Mouse (Mus musculus) ovary, adult 18-20 months (tissue): ENCODE results near the gene Bsdc1.

Experiments
- DNase-seq: peaks from one replicate; pipeline ENCODE4 v3.0.0; 2022; ENCODE audit warnings: low spot score, mixed read lengths

Gene Bsdc1

DNA sequence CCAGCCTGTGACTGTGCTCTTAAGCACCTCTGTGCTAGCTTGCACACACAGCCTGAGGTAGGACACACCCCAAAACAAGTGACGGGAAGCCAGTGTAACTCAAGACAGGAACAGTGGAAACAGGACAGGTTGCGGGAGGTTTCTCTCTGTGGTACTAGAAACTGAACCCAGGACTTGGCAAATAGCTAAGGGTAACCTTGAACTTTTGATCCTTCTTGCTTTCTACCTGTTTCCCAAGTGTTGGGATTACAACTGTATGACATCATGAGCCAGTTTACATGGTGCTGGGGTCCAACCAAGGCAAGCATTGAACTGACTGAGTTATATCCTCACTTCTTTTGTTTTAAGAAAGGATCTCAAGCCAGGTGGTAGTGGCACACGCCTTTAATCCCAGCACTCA lies 18.5 kb downstream of the Bsdc1 start:
- no peak for DNase-seq

- DNase-seq = no peak
Observed at GRCm38 (mm10) chr4:129481090-129481489, 19.7 kb downstream of the Bsdc1 start.

- no peak for DNase-seq
Observed at GRCm38 (mm10) chr4:129490972-129491880, 29.8 kb downstream of the Bsdc1 start, which contains the start of the genes Tssk3 and Fam229a. Tssk3 (minus strand) TSS chr4:129491022. Fam229a (plus strand) TSS chr4:129491190.

- DNase-seq = no peak
Observed at GRCm38 (mm10) chr4:129494681-129495080, 33.3 kb downstream of the Bsdc1 start.

DNA sequence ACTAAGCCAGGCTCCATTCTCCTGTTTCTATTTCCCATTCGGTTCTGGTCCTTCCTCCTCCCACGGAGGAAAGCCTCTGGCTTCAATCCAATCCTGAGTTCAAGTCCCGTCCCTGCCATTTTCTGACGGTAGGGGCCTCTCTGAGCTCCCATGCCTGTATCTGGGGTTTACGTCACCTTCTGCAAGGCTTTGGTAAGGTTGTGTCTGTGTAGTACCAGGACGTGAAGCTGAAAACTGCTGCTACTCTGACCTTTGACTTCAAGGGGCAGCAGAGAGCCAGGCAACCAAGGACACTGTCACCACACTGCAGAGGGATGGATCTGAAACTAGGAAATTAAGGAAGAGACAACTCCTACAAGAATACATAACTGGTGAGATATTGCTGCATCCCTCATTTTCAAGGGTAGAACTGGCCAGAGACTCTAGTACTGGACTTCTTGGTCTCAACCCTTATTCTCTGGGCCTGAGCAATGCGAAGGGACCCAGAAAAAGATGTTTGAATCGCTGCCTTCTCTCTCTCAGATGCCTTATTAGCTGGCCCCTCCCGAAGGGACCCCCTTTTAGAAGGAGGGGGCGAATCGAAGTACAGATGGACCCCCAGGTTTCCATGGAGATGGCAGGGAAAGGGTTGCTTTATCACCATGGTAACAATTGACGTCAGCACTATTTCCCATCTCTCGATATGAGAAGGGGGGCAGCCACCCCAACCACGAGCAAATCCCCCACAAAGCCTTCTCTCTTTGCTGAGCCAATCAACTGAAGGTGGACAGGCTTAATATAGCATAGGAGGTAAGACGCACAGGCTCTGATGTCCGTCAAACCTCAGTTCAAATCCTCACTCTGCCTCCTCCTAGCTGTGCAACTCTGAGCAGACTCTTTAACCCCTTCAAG lies 34.5 kb downstream of the Bsdc1 start:
- DNase-seq = no peak

DNA sequence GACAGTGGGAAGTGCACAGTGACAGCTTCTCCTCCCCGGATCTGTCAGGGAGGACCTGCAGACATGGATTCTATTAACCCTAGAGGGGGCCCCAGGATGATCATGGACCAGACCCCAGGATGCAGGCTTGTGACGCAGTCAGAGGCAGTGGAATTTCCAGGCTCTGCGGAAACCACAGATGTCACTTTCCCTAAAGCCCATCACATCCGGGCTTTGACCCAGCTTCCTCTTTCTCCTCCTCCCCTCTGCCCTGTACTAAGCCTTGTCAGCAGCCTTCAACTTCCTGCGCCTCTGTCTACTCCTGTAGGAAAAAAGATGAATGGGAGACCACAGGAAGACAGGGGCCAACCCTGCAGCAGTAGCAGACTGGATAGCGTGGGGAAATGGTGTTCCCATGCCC lies 35.2 kb downstream of the Bsdc1 start:
- no peak for DNase-seq

GRCm38 (mm10) chr4:129498941-129499340 lies 37.6 kb downstream of the Bsdc1 start:
- no peak for DNase-seq

DNA sequence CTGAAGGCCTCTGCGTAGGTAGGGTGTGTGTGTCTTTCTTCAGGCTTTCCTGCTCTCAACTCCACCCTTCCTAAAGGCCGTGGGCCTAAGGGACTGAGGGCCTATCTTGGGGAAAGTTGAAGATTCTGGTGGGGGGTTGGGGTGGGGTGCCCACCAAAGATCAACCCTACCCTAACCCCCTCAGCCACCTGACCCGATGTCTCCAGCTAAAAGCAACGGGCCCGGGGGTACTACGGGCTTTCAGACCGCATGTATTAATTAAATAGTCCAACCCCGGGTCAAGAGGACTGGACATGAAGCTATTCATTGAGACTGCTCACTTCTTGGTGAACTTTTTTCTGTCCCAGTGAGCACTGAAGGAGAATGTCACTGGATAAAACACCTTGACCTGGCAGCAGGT lies 38.6 kb downstream of the Bsdc1 start:
- no peak for DNase-seq

- DNase-seq = peak; percentile 90
Observed at GRCm38 (mm10) chr4:129500607-129501566, 39.5 kb downstream of the Bsdc1 start.

- no peak for DNase-seq
Observed at GRCm38 (mm10) chr4:129502327-129502888, 41.0 kb downstream of the Bsdc1 start.

DNA sequence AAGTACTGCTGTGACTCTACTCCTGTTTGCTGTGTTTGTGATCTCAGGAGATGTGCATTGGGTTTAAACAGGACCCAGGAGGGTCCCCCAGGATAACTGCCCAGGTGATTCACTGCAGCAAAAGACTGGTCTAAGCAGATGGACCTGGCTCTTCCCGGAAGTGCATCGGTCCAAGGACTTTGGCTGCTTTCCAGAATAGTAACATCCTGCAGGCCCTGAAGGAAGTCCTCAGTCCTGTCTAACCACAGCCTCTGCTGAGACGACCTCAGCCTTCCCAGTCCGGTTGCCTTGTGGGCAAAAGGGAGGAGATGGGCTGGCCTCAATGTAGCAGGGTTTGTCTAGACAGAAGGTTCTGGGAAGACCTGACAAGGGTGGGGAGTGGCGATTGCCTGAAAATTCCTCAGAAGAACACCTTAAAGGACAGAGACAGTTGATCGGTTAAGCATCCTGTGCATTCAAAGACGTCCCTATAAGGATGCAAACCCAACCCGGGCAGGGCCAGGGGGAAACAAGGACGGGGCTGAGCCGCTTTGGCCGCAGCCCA lies 41.6 kb downstream of the Bsdc1 start:
- no peak for DNase-seq

DNA sequence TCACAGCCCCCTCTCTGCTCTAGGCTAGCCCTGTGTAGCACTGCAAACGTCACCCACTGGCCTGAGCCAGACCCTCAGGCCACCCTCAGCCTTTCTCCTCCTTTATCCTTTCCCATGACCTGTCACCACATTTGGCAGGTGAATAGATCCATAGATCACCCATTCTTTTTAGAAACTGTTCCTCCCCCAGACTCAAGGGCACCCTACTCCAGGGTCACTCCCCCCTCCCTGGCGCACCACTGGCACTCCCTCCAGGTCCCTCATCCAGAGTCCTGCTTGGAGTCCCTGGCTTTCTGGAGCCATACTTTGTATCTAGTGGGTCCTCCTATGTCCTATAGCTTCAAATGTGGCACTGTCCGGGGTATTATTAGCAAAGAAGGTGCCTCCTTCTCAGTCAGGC lies 44.1 kb downstream of the Bsdc1 start:
- no peak for DNase-seq

DNA sequence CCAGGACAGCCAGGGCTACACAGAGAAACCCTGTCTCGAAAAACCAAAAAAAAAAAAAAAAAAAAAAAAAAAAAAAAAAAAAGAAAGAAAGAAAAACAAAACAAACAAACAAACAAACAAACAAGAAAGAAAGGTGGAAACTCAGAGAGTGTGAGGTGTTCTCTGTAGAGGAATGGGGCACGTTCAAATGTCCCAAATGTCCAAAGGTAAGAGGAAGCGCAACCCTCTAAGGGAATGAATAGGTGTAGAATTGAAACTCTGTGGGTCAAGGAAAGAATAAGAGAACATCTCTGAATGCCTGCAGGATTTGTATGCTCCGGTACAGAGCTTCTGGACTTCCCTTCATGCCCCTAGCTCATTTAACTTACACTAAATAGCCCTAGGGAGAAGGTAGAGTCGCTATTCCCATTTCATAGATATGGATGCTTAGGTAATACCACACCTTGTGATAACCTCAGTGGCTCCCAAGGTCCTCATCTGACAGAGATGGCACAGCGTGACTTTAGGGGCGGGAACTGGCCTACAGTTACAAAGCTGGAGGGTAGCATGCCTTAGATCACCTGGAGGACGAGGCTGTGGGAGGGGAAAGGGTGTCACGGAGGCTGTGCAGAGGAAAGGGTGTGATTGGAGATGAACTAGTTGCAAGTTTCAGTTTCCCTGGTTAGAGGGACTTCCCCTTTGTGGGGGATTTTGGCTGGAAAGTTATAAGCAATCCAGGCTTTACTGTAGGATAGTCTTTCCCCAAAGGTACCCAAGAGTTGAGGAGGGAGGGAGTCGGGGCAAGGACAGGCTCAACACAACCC lies 46.3 kb downstream of the Bsdc1 start:
- no peak for DNase-seq

- DNase-seq = peak; percentile 49
Observed at GRCm38 (mm10) chr4:129508237-129508515, 46.8 kb downstream of the Bsdc1 start.

- DNase-seq = no peak
Observed at GRCm38 (mm10) chr4:129508834-129509600, 47.6 kb downstream of the Bsdc1 start.

- no peak for DNase-seq
Observed at GRCm38 (mm10) chr4:129509650-129510049, 48.3 kb downstream of the Bsdc1 start.

DNA sequence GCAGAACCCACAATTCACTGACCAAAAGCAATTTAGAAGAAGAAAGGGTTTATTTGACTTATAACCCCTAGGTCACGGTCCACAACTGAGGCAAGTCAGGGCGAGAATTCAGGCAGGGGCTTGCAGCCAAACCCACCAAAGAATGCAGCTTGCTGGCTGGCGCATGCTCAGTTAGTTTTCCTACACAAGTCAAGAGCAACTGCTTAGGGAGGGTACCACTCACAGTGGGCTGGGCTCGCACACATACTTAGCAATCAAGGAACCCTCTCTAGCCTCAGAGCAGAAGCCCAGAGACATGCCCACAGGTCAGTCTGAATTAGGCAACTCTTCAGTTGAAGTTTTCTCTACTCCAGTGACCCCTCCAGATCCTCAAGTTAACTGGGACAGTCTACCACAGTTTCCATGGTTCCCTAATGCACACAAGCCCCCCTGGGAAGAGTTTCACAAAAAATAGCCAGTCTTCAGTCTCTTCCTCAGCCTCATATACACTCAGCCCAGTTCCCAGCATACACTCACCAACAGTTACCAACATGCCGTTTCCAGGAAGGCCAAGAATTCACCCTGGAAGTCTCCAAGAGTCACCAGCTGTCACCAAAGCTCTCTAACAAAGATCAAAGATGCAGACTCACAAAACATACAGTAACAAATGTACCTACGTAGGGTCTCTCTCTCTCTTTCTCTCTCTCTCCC lies 49.5 kb downstream of the Bsdc1 start:
- DNase-seq = no peak

DNA sequence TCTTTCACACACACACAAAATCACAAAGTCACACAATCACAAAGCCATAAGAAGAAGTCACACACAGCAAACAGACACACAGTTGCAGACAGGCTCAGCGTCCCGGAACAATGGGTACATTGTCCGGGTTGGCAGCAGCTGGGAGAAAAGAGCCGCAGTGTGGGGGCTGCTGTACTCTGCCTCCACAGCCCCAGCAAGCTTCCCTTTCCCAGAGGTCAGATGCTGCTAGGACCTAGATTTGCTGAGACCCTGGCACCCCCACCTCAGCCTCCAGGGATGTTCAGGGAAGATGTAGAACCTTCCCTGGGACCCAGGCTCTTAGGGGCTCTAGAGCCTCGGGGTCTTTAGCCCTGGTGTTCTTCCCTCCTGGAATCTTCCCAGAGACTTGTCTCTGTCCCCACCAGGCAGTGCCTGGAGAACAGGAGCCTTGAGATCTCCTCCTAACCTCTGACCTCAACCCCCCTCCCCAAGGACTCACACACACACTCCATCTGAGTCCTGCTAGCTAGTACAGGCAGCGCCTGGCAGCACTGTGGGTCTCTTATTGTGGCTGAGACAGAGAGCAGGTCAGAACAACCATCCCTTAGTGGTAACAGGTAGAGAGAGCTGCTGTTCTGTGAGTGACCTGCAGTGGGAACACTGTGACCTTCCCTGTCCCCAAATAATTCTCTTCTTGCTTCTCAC lies 50.2 kb downstream of the Bsdc1 start:
- no peak for DNase-seq
